Mouse (Mus musculus): ENCODE data around the gene Creld2.
"Not testable (repeated sequence)": the region's sequence is repeated elsewhere in the genome, so short reads cannot be mapped to it uniquely, and the experiment has no call there.

- not testable (repeated sequence) for TF ChIP-seq CTCF (IDR thresholded peaks at IDR 0.05; ENCODE audit: borderline replicate concordance, extremely low read depth, insufficient read depth, insufficient read length); POLR2A (IDR thresholded peaks at IDR 0.05; ENCODE audit: borderline replicate concordance, extremely low read depth, insufficient read depth, insufficient read length, poor library complexity, severe bottlenecking)
Observed at GRCm38 (mm10) chr15:88813873-88814272, 5.6 kb upstream of the Creld2 start.
